Mouse (Mus musculus) small intestine, adult 2 months (tissue): ENCODE results near the gene Dusp18.

Experiments used
- CTCF ChIP-seq: fragments of 200-500 bp; IDR thresholded peaks from 2 replicates; pipeline ENCODE4 v1.5.1; 2012; ENCODE audit warnings: low read depth, mild to moderate bottlenecking, control low read depth, inconsistent platforms, low read length, moderate library complexity, mixed read lengths; ENCODE audit not compliant: insufficient replicate concordance, insufficient read length; ENCODE audit errors: extremely low read depth
- POLR2A ChIP-seq: fragments of 200-500 bp; IDR thresholded peaks from 2 replicates; pipeline ENCODE4 v1.6.1; 2012; ENCODE audit warnings: low read depth, mild to moderate bottlenecking, control low read depth, inconsistent platforms, low read length, moderate library complexity

DNA sequence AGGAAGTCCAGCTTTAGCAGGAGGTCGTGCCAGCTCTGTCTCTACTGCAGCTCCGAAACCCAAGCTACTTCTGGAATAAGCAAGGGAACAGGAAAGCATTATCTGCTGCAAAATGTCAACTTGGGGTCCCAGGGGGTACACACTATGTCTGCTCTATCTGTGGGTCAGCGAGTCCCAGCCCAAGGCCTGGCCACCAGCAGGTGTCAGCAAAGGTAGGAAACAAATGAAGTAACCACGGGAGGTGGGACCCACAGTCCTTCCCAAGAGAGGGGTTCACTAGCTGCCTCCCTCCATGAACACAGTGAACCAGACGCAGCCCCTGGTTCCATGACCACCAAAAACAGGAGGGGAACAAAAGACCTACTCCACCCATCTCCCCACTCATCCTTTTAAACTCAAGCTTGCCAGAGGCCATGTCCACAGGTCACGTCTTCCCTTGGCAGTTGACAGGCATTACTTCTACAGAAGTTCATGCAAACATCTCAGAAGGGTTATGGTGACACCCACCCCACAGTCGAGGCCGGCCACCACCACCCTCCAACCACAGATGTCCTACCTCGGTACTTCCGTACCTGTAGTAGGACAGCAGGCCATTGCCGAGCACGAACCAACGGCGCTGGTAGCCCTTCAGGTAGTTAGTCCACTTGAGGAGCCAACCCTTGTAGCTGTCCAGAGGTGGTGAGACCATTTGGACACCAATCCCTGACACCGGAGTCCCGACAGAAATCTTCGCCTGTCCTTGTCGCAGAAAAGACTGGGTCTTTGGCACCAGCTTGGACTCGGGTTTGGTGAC, 32.2 kb upstream of the Dusp18 start:
- TF ChIP-seq CTCF, result no peak
- TF ChIP-seq POLR2A, result no peak
